Mouse (Mus musculus): ENCODE data around the gene Sys1. TPM values are rescaled to one million over a fixed set of nuclear protein-coding genes. Genes with fewer than 3 reads are reported as not detected.
A peak's percentile ranks its signal among the peaks of the same experiment; 100 is the strongest.

The Sys1 gene
- polyA plus RNA-seq, 1 experiment from 2014 or later = 83.1 TPM

DNA sequence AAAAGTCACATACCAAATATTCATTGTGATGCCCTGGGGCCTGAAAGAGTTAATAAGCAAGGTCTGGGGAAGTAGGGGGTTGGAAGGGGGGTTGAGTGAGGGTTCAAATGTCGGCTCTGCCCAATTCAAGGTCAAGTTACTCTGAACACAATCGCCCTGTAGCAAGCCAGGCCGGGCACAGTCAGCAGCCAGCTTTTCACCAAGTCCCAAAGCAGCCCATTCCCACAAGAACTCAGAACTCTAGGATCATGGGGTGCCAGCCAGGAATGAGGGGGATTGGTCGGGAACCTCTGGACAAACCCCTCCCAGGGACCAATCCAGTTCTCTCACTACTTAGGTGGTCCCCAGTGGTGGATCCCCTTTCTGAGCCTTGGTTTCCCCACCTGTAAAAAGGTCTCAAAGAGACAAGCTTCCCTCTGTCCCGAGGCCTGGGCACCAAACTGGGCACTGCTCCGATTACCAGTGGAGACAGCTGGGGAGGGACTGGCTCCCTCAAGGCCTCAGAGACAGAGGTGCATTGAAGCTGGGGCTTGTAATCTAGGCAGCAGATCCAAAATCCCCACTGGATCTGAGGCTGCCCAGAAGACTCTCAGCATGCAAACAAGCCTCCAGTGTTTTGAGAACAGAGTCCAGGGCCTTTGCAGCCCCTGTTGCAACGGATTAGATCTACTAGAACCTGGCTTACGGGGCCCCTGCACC lies 20.4 kb upstream of the Sys1 start:
- no peak for TF ChIP-seq CTCF (IDR thresholded peaks at IDR 0.05; ENCODE audit: low read depth)
- DNase-seq (ENCODE audit: low spot score) (no peak), ATAC-seq (replicated peaks; ENCODE audit: low FRiP score, low read depth) (no peak)
- 24% methylated on average over 8 of the region's 8 CpGs for WGBS
- peak overlapping the region; percentile 52 for H3K9ac ChIP-seq (ENCODE audit: low read depth, low read length)
- no peak overlapping the region for H3K4me3 ChIP-seq (replicated peaks; ENCODE audit: low read depth, low read length)
- H3K4me1 ChIP-seq (replicated peaks; ENCODE audit: insufficient read depth, low read length) = peaks cover 67% of the 10 kb centered on the region
- H3K27ac ChIP-seq = peak overlapping the region; percentile 93
- H3K27me3 ChIP-seq (ENCODE audit: insufficient read depth, low read length) = no peaks in the 10 kb centered on the region
- H3K36me3 ChIP-seq (ENCODE audit: insufficient read depth, low read length) = no peaks in the 10 kb centered on the region
- H3K4me2 ChIP-seq (ENCODE audit: low read length) = peak overlapping the region; percentile 63
- no peaks in the 10 kb centered on the region for H3K9me3 ChIP-seq (replicated peaks; ENCODE audit: low read length)

DNA sequence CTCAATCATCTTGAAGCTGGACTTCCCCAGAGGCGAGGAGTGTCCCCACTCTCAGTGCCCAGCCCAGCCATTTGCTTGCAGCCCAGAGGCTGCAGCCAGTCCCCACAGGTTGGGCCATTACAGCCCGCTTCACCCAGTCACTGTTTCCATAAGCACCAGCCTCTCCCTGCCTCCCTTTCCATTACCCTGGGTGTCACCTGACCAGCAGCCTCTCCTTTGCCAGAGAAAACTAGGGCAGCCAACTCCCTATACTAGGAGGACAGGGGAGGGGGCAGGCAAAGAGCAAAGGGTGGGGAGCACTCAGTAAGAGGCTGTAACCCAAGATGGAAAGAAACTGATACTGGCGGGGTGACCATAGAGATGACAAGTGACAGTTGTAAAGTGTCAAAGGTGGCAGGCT lies 19.8 kb upstream of the Sys1 start:
- H3K4me1 ChIP-seq (replicated peaks; ENCODE audit: insufficient read depth, low read length) = peaks cover 61% of the 10 kb centered on the region
- peak overlapping the region; percentile 52; the same call in 1 of the 2 replicates for H3K9ac ChIP-seq (ENCODE audit: low read depth, low read length)
- H3K9me3 ChIP-seq (replicated peaks; ENCODE audit: low read length) = no peaks in the 10 kb centered on the region
- peak overlapping the region; percentile 93 for H3K27ac ChIP-seq
- H3K27me3 ChIP-seq (ENCODE audit: insufficient read depth, low read length) = no peaks in the 10 kb centered on the region
- H3K4me2 ChIP-seq (ENCODE audit: low read length) = peak overlapping the region; percentile 63
- H3K4me3 ChIP-seq (replicated peaks; ENCODE audit: low read depth, low read length) = no peak overlapping the region; the same call in 1 of the 2 replicates
- DNase-seq (ENCODE audit: low spot score) = peak; percentile 79
- no peaks in the 10 kb centered on the region for H3K36me3 ChIP-seq (ENCODE audit: insufficient read depth, low read length)
- peak; percentile 45 for ATAC-seq (replicated peaks; ENCODE audit: low FRiP score, low read depth)
- 35% methylated on average over 3 of the region's 3 CpGs for WGBS
- no peak for TF ChIP-seq CTCF (IDR thresholded peaks at IDR 0.05; ENCODE audit: low read depth)

DNA sequence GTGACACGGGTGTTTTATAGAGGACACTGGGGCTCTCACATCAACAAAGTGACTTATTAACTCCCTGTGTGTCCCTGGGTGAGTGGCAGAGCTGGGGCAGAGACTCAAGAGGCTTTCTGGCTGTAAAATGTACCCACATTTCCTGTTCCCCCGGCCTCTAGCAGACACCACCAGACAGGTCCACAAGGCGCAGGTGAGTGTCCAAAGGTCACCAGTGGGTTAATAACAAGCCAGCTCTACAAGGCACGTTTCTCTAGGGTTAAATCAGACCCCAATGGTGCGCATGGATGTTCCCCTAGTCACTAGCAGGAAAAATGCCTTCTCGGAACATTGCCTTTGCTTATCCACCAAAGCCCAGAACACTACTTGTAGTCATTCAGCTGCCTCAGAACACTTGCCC lies 19.1 kb upstream of the Sys1 start:
- H3K4me3 ChIP-seq (replicated peaks; ENCODE audit: low read depth, low read length) = no peak overlapping the region
- no peak for DNase-seq (ENCODE audit: low spot score)

DNA sequence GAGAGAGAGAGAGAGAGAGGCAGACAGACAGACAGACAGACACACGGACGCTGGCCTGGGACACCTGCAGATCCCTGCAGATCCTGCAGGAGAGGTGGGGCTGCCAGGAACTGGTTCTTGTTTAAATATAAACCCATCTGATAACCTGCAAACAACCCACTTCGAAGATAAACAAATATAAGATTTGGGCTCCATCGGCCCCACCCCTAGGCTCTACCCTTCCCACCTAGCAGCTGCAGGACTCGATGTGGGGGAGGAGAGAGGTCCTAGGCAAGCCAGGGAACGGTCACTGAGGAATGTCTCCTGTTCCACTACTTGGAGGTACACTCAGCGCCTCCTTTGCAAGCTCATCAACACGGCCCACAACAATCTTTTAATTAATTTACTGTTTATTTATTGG lies 18.5 kb upstream of the Sys1 start:
- WGBS = 22% methylated on average over 8 of the region's 8 CpGs
- H3K4me3 ChIP-seq (replicated peaks; ENCODE audit: low read depth, low read length) = no peak overlapping the region
- H3K36me3 ChIP-seq (ENCODE audit: insufficient read depth, low read length) = no peaks in the 10 kb centered on the region
- ATAC-seq (replicated peaks; ENCODE audit: low FRiP score, low read depth) (no peak), DNase-seq (ENCODE audit: low spot score) (no peak)
- no peaks in the 10 kb centered on the region for H3K27me3 ChIP-seq (ENCODE audit: insufficient read depth, low read length)
- no peak for TF ChIP-seq CTCF (IDR thresholded peaks at IDR 0.05; ENCODE audit: low read depth)
- H3K9me3 ChIP-seq (replicated peaks; ENCODE audit: low read length) = no peaks in the 10 kb centered on the region
- H3K4me1 ChIP-seq (replicated peaks; ENCODE audit: insufficient read depth, low read length) = peaks cover 48% of the 10 kb centered on the region
- 0 out of 2 replicates have a peak overlapping the region, but pooled peaks have one; percentile 9 for H3K9ac ChIP-seq (ENCODE audit: low read depth, low read length)
- H3K27ac ChIP-seq = peak overlapping the region; percentile 93
- H3K4me2 ChIP-seq (ENCODE audit: low read length) = peak overlapping the region; percentile 63

More for the DNA sequence above, 19.1 kb upstream of the Sys1 start:
- H3K27me3 ChIP-seq (ENCODE audit: insufficient read depth, low read length) = no peaks in the 10 kb centered on the region
- TF ChIP-seq CTCF (IDR thresholded peaks at IDR 0.05; ENCODE audit: low read depth) = no peak
- peak overlapping the region; percentile 63 for H3K4me2 ChIP-seq (ENCODE audit: low read length)
- peak overlapping the region; percentile 42; the same call in 1 of the 2 replicates for H3K9ac ChIP-seq (ENCODE audit: low read depth, low read length)
- H3K36me3 ChIP-seq (ENCODE audit: insufficient read depth, low read length) = no peaks in the 10 kb centered on the region
- no peak for ATAC-seq (replicated peaks; ENCODE audit: low FRiP score, low read depth)
- H3K27ac ChIP-seq = peak overlapping the region; percentile 93
- H3K4me1 ChIP-seq (replicated peaks; ENCODE audit: insufficient read depth, low read length) = peaks cover 54% of the 10 kb centered on the region
- no peaks in the 10 kb centered on the region for H3K9me3 ChIP-seq (replicated peaks; ENCODE audit: low read length)
- 18% methylated on average over 6 of the region's 6 CpGs for WGBS

DNA sequence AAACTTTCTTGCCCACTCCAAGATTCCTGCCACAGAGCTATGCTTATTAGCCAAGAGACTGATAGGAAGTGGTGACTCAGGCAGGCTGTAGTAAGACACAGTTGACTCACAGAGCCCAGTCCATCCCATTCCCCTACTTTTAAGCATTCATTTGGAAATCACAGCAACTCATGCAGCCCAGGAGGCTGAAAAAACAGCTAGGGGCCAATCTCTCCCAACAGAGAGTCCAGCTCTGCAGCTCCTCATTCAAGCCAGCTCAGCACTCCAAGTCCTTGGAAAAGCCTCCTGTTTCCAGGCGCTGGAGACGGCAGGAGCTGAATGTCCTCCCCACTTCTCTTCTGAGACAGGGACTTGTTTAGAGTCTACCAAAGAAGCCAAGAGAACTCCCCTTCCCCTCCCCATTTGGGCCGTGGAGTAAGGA lies 17.8 kb upstream of the Sys1 start:
- H3K4me1 ChIP-seq (replicated peaks; ENCODE audit: insufficient read depth, low read length) = peaks cover 41% of the 10 kb centered on the region
- ATAC-seq (replicated peaks; ENCODE audit: low FRiP score, low read depth) = no peak

DNA sequence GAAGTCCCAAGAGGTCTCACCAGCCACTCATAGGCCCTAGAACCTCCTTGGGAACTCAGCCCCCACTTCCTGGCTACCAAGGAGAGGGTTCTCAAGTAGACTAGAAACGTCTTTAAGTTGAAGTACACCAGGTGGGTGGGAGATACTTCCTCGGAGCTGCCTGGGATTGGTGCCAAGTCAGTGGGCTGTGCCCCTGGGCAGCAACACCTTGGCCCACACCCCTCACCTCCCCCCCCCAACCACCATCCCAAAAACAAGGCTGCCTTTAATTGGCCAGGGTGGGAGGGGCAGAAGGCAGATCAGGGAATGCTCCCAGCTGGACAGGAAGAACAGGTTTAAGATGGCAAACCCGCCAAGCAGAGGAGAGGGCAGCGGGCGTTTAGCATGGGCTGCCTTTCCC lies 16.4 kb upstream of the Sys1 start:
- Histone ChIP-seq H3K27me3 (ENCODE audit: insufficient read depth, low read length) (no peaks in the 10 kb centered on the region), H3K4me3 (replicated peaks; ENCODE audit: low read depth, low read length) (peak overlapping the region; percentile 70; the same call in 1 of the 2 replicates), H3K36me3 (ENCODE audit: insufficient read depth, low read length) (no peaks in the 10 kb centered on the region), H3K9me3 (replicated peaks; ENCODE audit: low read length) (no peaks in the 10 kb centered on the region), H3K27ac (peak overlapping the region; percentile 87; the same call in 1 of the 2 replicates), H3K9ac (ENCODE audit: low read depth, low read length) (no peak overlapping the region), H3K4me1 (replicated peaks; ENCODE audit: insufficient read depth, low read length) (peaks cover 30% of the 10 kb centered on the region), H3K4me2 (ENCODE audit: low read length) (peak overlapping the region; percentile 63)
- WGBS = 47% methylated on average over 5 of the region's 5 CpGs
- no peak for ATAC-seq (replicated peaks; ENCODE audit: low FRiP score, low read depth)
- no peak for TF ChIP-seq CTCF (IDR thresholded peaks at IDR 0.05; ENCODE audit: low read depth)
- no peak for DNase-seq (ENCODE audit: low spot score)

More for the DNA sequence above, 17.8 kb upstream of the Sys1 start:
- H3K4me3 ChIP-seq (replicated peaks; ENCODE audit: low read depth, low read length) = no peak overlapping the region
- peak overlapping the region; percentile 63 for H3K4me2 ChIP-seq (ENCODE audit: low read length)
- no peak for TF ChIP-seq CTCF (IDR thresholded peaks at IDR 0.05; ENCODE audit: low read depth)
- H3K36me3 ChIP-seq (ENCODE audit: insufficient read depth, low read length) = no peaks in the 10 kb centered on the region
- no peaks in the 10 kb centered on the region for H3K9me3 ChIP-seq (replicated peaks; ENCODE audit: low read length)
- no peaks in the 10 kb centered on the region for H3K27me3 ChIP-seq (ENCODE audit: insufficient read depth, low read length)
- WGBS = 59% methylated on average over 3 of the region's 3 CpGs
- H3K9ac ChIP-seq (ENCODE audit: low read depth, low read length) = 0 out of 2 replicates have a peak overlapping the region, but pooled peaks have one; percentile 9
- peak overlapping the region; percentile 93 for H3K27ac ChIP-seq
- no peak for DNase-seq (ENCODE audit: low spot score)
